Mouse (Mus musculus): ENCODE measurements at regions not wholly inside any gene's neighbourhood (a gene's known extent, or its start where the extent isn't known, plus 50 kb on each side); places are given as distances from the start of the nearest gene placed in this dataset.

GRCm38 (mm10) chr9:91938729-91939128 lies 254.0 kb upstream of the Plscr5 start:
- TF ChIP-seq CTCF (IDR thresholded peaks at IDR 0.05; ENCODE audit: borderline replicate concordance, insufficient read depth, low read depth, low read length) (no peak), POLR2A (IDR thresholded peaks at IDR 0.05; ENCODE audit: borderline replicate concordance, insufficient read depth, low read length) (no peak)
